Mouse (Mus musculus) bone marrow, adult 2 months (tissue): ENCODE measurements at regions not wholly inside any gene's neighbourhood (a gene's known extent, or its start where the extent isn't known, plus 50 kb on each side); places are given as distances from the start of the nearest gene placed in this dataset.

Experiments
- CTCF ChIP-seq: fragments of 200-500 bp; IDR thresholded peaks from 2 replicates; pipeline ENCODE4 v1.5.1; 2011; ENCODE audit warnings: low read length, control low read depth; ENCODE audit not compliant: control insufficient read depth, insufficient read depth
- POLR2A ChIP-seq: fragments of 200-500 bp; IDR thresholded peaks from 2 replicates; pipeline ENCODE4 v1.6.1; 2011; ENCODE audit warnings: low read depth, mild to moderate bottlenecking, control low read depth, low read length, borderline replicate concordance; ENCODE audit not compliant: control insufficient read depth

DNA sequence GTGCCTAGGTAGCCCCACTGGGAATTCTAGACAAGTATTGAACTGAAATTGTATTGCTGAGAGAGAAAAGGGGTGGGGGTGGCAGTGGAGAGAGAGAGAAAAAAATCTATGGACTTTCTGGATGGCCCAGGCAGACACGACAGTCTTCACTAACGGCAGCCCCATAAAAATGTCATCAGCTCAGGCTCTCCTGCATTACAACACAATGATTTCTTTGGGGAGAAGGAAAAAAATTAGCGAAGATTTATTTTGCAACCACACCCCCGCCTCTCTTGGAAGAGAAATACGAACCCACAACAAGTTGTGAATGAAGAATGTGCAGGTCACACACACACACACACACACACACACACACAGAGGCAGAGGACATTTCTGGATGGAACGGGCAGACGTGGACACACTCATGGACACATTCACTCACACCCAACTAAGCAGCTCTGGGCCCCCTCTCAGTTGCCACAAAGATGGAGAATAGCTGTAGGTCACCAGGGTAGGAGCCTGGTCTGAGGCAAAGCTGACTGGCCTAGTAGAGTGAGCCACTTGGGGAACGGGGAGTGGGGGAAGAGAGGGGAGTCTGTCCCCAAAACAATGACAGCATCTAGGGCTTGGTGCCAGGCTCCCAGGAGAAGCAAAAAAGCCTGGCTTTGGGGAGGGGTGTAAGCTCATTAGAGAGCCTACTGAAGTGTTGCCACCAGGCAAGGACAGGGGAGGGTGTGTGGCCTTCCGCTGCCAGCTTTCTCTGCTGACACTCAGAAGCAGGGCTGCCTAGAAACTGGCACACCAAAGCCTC lies 201.0 kb downstream of the Sox9 start:
- TF ChIP-seq CTCF (no peak), POLR2A (no peak)
